Mouse (Mus musculus) cortical plate, adult 2 months (tissue): Measurements from ENCODE around the gene Myom3.

Experiments used
- CTCF ChIP-seq: fragments of 200-500 bp; IDR thresholded peaks from 2 replicates; pipeline ENCODE4 v1.5.1; 2011; ENCODE audit warnings: mild to moderate bottlenecking, control low read depth, low read length; ENCODE audit not compliant: insufficient read depth; ENCODE audit errors: extremely low read depth
- POLR2A ChIP-seq: fragments of 200-500 bp; IDR thresholded peaks from 2 replicates; pipeline ENCODE4 v1.6.1; 2011; ENCODE audit warnings: mild to moderate bottlenecking, low read length, control low read depth; ENCODE audit not compliant: insufficient read depth; ENCODE audit errors: extremely low read depth

GRCm38 (mm10) chr4:135738237-135738636 lies 21.3 kb upstream of the Myom3 start:
- no peak for TF ChIP-seq CTCF
- no peak for TF ChIP-seq POLR2A
